Mouse (Mus musculus): Measurements from ENCODE around the gene Pdia4. TPM values are rescaled to one million over a fixed set of nuclear protein-coding genes. Genes with fewer than 3 reads are reported as not detected.

Gene Pdia4
- polyA plus RNA-seq, 1 experiment from 2014 or later = 236 TPM

GRCm38 (mm10) chr6:47821236-47821635, 8.0 kb upstream of the Pdia4 start:
- ATAC-seq (ENCODE audit: insufficient number of reproducible peaks, insufficient read depth, low FRiP score, low read depth) = no peak
- no peak overlapping the region for H3K27ac ChIP-seq (ENCODE audit: low read length)
- no peaks in the 10 kb centered on the region for H3K9me3 ChIP-seq (ENCODE audit: control insufficient read depth, low read depth, low read length)
- H3K27me3 ChIP-seq (ENCODE audit: control insufficient read depth, insufficient read depth, low read length) = no peaks in the 10 kb centered on the region
- 90% methylated on average over 5 of the region's 5 CpGs for WGBS
- H3K4me3 ChIP-seq (ENCODE audit: low read depth, low read length) = no peak overlapping the region
- no peaks in the 10 kb centered on the region for H3K4me1 ChIP-seq (ENCODE audit: control insufficient read depth, insufficient read depth, low read length)
- H3K4me2 ChIP-seq (replicated peaks; ENCODE audit: low read depth, low read length) = no peak overlapping the region
- no peak overlapping the region for H3K9ac ChIP-seq (replicated peaks; ENCODE audit: low read depth, low read length)
- H3K36me3 ChIP-seq (ENCODE audit: control insufficient read depth, insufficient read depth, low read length) = peaks cover 16% of the 10 kb centered on the region; the same call in 1 of the 2 replicates

- Histone ChIP-seq H3K4me3 (ENCODE audit: low read depth, low read length) (no peak overlapping the region), H3K4me1 (ENCODE audit: control insufficient read depth, insufficient read depth, low read length) (no peaks in the 10 kb centered on the region), H3K27ac (ENCODE audit: low read length) (no peak overlapping the region), H3K9ac (replicated peaks; ENCODE audit: low read depth, low read length) (no peak overlapping the region), H3K9me3 (ENCODE audit: control insufficient read depth, low read depth, low read length) (no peaks in the 10 kb centered on the region), H3K4me2 (replicated peaks; ENCODE audit: low read depth, low read length) (no peak overlapping the region), H3K27me3 (ENCODE audit: control insufficient read depth, insufficient read depth, low read length) (no peaks in the 10 kb centered on the region), H3K36me3 (ENCODE audit: control insufficient read depth, insufficient read depth, low read length) (peaks cover 13% of the 10 kb centered on the region; the same call in 1 of the 2 replicates)
- 90% methylated on average over 23 of the region's 23 CpGs for WGBS
- ATAC-seq (ENCODE audit: insufficient number of reproducible peaks, insufficient read depth, low FRiP score, low read depth) = no peak
Observed at GRCm38 (mm10) chr6:47819626-47820325, 6.5 kb upstream of the Pdia4 start.

DNA sequence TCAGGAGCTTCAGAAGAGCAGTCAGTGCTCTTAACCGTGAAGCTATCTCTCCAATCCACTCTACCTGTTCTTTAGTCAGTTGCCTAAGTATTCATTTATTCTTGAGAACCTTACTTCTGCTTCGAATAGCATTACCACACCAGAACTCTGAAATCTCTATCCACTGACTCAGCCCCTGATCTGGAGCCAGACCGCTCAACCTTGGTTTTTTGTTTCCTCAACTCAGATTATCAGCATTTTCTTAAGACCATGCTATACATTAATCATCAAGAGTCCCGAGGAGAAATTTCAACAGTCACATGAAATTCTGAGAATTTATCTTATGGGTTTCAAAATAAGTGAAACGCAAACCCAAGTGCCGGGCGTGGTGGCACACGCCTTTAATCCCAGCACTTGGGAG, 5.5 kb upstream of the Pdia4 start:
- H3K4me3 ChIP-seq (ENCODE audit: low read depth, low read length) = no peak overlapping the region
- no peak overlapping the region for H3K9ac ChIP-seq (replicated peaks; ENCODE audit: low read depth, low read length)
- H3K27me3 ChIP-seq (ENCODE audit: control insufficient read depth, insufficient read depth, low read length) = no peaks in the 10 kb centered on the region
- WGBS = 91% methylated on average over 8 of the region's 8 CpGs
- 0 out of 2 replicates have a peak, but pooled peaks cover 3% of the 10 kb centered on the region for H3K4me1 ChIP-seq (ENCODE audit: control insufficient read depth, insufficient read depth, low read length)
- H3K4me2 ChIP-seq (replicated peaks; ENCODE audit: low read depth, low read length) = no peak overlapping the region
- ATAC-seq (ENCODE audit: insufficient number of reproducible peaks, insufficient read depth, low FRiP score, low read depth) = no peak
- peaks cover 8% of the 10 kb centered on the region; the same call in 1 of the 2 replicates for H3K36me3 ChIP-seq (ENCODE audit: control insufficient read depth, insufficient read depth, low read length)
- no peak overlapping the region for H3K27ac ChIP-seq (ENCODE audit: low read length)
- no peaks in the 10 kb centered on the region for H3K9me3 ChIP-seq (ENCODE audit: control insufficient read depth, low read depth, low read length)

DNA sequence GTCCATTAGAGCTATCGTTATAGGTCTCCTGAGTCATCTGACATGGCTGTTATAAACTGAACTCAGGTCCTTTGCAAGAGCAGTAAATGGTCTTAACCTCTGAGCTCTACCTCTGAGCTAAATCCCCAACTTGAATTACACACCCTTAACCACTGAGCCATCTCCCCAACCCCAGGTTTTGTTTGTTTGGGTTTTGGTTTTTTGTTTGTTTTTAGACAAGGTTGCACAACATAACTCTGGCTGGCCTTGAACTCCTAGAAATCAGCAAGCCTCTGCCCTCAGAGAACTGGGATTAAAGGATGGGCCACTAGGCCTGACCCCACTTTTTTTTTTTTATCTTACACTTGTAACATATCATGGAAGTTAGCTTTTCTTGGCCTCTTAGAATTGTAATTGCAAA, 2.9 kb upstream of the Pdia4 start:
- ATAC-seq (ENCODE audit: insufficient number of reproducible peaks, insufficient read depth, low FRiP score, low read depth) = no peak
- Histone ChIP-seq H3K27ac (ENCODE audit: low read length) (no peak overlapping the region), H3K9me3 (ENCODE audit: control insufficient read depth, low read depth, low read length) (no peaks in the 10 kb centered on the region), H3K36me3 (ENCODE audit: control insufficient read depth, insufficient read depth, low read length) (peaks cover 8% of the 10 kb centered on the region; the same call in 1 of the 2 replicates), H3K4me3 (ENCODE audit: low read depth, low read length) (no peak overlapping the region), H3K9ac (replicated peaks; ENCODE audit: low read depth, low read length) (no peak overlapping the region), H3K4me1 (ENCODE audit: control insufficient read depth, insufficient read depth, low read length) (peaks cover 12% of the 10 kb centered on the region), H3K27me3 (ENCODE audit: control insufficient read depth, insufficient read depth, low read length) (no peaks in the 10 kb centered on the region), H3K4me2 (replicated peaks; ENCODE audit: low read depth, low read length) (no peak overlapping the region)
- WGBS = 92% methylated on average over 1 of the region's 1 CpGs

DNA sequence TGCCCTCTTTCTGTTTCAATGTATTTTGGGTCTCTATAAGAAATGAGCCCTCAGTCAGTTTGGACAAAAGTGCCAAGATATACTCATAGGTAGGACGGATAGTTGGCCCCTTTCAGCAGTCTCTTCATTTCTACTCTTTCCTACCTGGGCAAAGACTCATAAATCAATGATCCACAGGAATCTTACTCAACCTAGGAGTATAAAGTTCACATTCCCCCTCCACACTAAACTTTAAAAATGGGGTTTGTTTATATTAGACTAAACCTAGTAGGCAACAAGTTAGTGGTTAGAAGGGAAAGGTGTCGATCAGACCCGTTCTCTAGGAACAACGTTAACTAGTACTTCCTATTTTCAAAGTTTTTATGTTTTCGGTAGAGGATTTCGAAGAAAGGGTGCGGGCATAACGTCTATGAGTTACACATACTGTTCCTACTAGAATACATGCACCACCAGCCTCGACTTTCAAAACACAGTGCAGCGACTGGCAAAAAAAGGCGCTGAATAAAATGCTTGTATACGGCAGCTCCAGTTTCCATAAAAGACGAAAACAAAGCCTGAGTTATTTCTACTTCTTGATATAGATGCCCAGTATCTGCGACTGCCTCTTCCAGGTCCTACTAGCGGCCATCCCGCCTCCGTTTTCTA, 837 bp downstream of the Pdia4 start:
- no peak for ATAC-seq (ENCODE audit: insufficient number of reproducible peaks, insufficient read depth, low FRiP score, low read depth)
- peak overlapping the region; percentile 88 for H3K9ac ChIP-seq (replicated peaks; ENCODE audit: low read depth, low read length)
- peak overlapping the region; percentile 98 for H3K27ac ChIP-seq (ENCODE audit: low read length)
- H3K27me3 ChIP-seq (ENCODE audit: control insufficient read depth, insufficient read depth, low read length) = no peaks in the 10 kb centered on the region
- H3K4me3 ChIP-seq (ENCODE audit: low read depth, low read length) = peak overlapping the region; percentile 77
- no peaks in the 10 kb centered on the region for H3K9me3 ChIP-seq (ENCODE audit: control insufficient read depth, low read depth, low read length)
- WGBS = under 1% methylated on average over 17 of the region's 17 CpGs
- H3K36me3 ChIP-seq (ENCODE audit: control insufficient read depth, insufficient read depth, low read length) = peaks cover 4% of the 10 kb centered on the region; the same call in 1 of the 2 replicates
- H3K4me2 ChIP-seq (replicated peaks; ENCODE audit: low read depth, low read length) = peak overlapping the region; percentile 84
- H3K4me1 ChIP-seq (ENCODE audit: control insufficient read depth, insufficient read depth, low read length) = peaks cover 20% of the 10 kb centered on the region

DNA sequence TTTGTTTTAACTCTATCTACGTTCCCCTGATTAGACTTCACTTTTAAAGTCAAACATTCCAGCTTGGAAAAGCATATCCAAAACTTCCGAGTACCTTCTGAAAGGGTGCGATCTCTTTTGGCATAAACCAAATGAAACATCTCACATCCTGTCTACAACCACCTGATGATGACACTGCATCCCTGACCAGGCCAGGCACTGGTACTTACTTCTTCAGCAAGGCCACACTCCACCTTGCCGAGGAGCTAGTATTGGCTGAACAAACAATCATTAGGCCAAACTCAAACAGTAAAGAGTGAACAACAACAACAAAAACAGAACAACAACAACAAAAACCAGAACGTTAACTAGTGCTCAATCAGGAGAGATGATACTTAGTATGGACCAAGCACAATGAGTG, 1.9 kb downstream of the Pdia4 start:
- no peaks in the 10 kb centered on the region for H3K27me3 ChIP-seq (ENCODE audit: control insufficient read depth, insufficient read depth, low read length)
- no peak overlapping the region for H3K27ac ChIP-seq (ENCODE audit: low read length)
- H3K9ac ChIP-seq (replicated peaks; ENCODE audit: low read depth, low read length) = peak overlapping the region; percentile 88
- no peaks in the 10 kb centered on the region for H3K9me3 ChIP-seq (ENCODE audit: control insufficient read depth, low read depth, low read length)
- H3K4me2 ChIP-seq (replicated peaks; ENCODE audit: low read depth, low read length) = peak overlapping the region; percentile 84
- WGBS = 42% methylated on average over 5 of the region's 5 CpGs
- no peak for ATAC-seq (ENCODE audit: insufficient number of reproducible peaks, insufficient read depth, low FRiP score, low read depth)
- peak overlapping the region; percentile 77 for H3K4me3 ChIP-seq (ENCODE audit: low read depth, low read length)
- peaks cover 20% of the 10 kb centered on the region for H3K4me1 ChIP-seq (ENCODE audit: control insufficient read depth, insufficient read depth, low read length)
- peaks cover 11% of the 10 kb centered on the region for H3K36me3 ChIP-seq (ENCODE audit: control insufficient read depth, insufficient read depth, low read length)

GRCm38 (mm10) chr6:47810181-47810580, 3.0 kb downstream of the Pdia4 start:
- Histone ChIP-seq H3K27me3 (ENCODE audit: control insufficient read depth, insufficient read depth, low read length) (no peaks in the 10 kb centered on the region), H3K4me2 (replicated peaks; ENCODE audit: low read depth, low read length) (0 out of 2 replicates have a peak overlapping the region, but pooled peaks have one; percentile 7), H3K27ac (ENCODE audit: low read length) (no peak overlapping the region), H3K9ac (replicated peaks; ENCODE audit: low read depth, low read length) (no peak overlapping the region), H3K9me3 (ENCODE audit: control insufficient read depth, low read depth, low read length) (no peaks in the 10 kb centered on the region), H3K4me1 (ENCODE audit: control insufficient read depth, insufficient read depth, low read length) (peaks cover 20% of the 10 kb centered on the region), H3K4me3 (ENCODE audit: low read depth, low read length) (no peak overlapping the region), H3K36me3 (ENCODE audit: control insufficient read depth, insufficient read depth, low read length) (peaks cover 23% of the 10 kb centered on the region)
- 66% methylated on average over 2 of the region's 2 CpGs for WGBS
- ATAC-seq (ENCODE audit: insufficient number of reproducible peaks, insufficient read depth, low FRiP score, low read depth) = no peak

DNA sequence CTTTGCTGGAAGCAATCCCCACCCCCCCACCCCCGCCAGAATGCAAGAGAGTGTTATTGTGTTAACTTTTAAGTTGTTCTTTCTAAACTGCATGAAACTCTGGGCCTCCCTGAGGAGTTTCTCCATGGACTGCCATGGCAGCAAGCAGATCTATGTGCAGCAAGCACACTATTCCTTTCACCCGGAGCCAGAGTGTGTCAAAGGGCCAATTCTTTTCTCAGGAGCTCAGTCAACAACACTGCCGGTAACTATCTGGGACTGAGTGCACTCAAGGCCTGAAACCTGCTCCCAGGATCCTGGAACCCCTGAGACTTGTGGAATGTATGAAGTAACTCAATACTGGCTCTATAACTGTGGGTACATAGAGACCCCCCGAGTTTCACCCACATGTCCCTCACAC, 4.2 kb downstream of the Pdia4 start:
- Histone ChIP-seq H3K27ac (ENCODE audit: low read length) (no peak overlapping the region), H3K27me3 (ENCODE audit: control insufficient read depth, insufficient read depth, low read length) (no peaks in the 10 kb centered on the region), H3K9ac (replicated peaks; ENCODE audit: low read depth, low read length) (no peak overlapping the region), H3K36me3 (ENCODE audit: control insufficient read depth, insufficient read depth, low read length) (peaks cover 34% of the 10 kb centered on the region), H3K4me1 (ENCODE audit: control insufficient read depth, insufficient read depth, low read length) (peaks cover 17% of the 10 kb centered on the region), H3K9me3 (ENCODE audit: control insufficient read depth, low read depth, low read length) (no peaks in the 10 kb centered on the region), H3K4me2 (replicated peaks; ENCODE audit: low read depth, low read length) (no peak overlapping the region), H3K4me3 (ENCODE audit: low read depth, low read length) (no peak overlapping the region)
- WGBS = 80% methylated on average over 4 of the region's 4 CpGs
- no peak for ATAC-seq (ENCODE audit: insufficient number of reproducible peaks, insufficient read depth, low FRiP score, low read depth)

All from stomach, embryonic 14.5 days (tissue).